Mouse (Mus musculus) frontal cortex, postnatal 14 days (tissue): Measurements from ENCODE around the gene Rftn1.

Experiments
- DNase-seq, 2 experiments: peaks; one replicate each; pipeline ENCODE4 v3.0.0; 2022; ENCODE audit warnings: low spot score in 2 of 2

Gene Rftn1

DNA sequence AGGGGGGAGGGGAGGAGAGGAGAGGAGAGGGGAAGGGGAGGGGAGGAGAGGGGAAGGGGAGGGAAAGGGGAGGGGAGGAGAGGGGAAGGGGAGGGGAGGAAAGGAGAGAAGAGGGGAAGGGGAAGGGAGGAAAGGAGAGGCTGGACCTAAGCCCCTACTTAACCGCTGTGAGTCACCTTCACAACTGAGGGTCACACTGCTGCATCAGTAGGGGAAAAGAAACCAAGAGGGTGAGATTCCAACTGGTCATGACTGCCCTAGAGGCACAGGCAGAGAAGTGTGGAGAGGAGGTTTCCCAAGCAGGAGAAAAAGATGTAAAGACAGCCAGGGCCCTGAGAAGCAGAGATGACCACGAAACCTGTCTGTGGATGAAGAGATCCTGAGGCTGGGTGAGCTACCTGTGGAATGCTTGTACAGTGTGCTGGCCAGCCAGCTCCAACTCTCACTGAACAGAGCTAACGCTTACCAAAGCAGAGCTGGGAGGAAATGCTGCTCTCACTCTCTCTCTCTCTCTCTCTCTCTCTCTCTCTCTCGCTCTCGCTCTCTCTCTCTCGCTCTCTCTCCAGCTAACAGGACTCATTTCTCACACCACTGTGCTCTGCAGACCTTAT, 19.4 kb downstream of the Rftn1 start:
- no peak for DNase-seq

DNA sequence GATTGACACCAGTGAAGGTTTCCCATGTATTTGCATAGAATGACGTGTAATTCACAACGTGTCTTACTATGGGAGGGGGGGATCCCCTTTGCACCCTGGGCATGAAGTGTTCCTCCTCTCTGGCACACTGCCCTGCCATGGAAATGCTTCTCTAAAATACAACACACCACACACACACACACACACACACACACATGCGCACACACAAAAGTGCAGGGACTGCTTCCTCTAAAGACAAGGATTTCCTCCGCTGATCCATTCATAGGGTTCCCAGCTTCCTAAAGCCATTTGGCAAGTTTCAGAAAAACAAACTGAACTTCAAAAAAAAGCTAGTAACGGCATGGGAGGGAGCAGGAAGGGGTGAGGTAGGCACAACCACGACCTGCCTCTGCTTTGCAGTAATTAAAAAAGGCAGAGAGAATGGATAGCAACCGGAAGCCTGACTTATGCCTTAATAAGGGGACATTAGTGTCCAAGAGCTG, 20.5 kb downstream of the Rftn1 start:
- no peak for DNase-seq

DNA sequence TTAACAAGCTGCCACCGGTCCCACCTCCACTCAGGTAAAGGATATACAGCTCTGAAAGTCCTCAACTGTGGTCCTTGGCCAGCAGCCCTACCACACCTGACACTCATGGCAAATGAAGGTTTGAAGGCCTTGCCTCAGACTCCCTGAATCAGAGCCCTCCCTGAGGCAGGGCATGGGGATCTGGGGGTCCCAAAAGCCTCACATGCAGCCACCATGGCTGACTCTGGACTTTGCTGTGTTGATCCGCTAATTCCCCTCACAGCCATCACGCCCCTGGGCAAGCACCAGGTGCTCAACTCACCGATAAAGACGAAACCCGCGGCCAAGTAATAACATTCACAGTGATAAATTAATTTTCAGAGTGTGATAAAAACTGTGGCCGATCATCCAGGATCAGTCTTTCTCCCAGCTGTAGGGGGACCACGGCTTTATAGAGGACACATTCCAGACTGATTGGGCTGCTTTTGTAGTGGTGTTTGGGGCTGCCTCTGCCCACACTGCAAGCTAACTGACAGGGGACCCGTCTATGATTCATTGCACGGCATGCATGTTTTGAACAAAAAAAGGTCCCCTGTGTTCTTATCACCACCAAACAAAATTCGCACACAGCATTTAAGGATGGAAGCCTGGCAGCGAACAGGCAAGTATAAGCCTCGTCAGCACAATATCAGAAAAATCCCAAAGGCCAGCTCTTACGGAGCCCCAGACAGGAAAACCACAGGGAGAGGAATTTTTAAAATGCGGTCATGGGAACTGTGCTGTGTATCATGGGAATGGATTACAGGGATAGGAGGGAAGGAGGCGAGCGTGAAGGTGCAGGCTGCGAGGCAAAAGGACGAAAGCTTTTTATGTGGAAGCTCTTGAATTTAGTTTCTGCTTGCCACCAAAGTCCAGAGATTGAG, 29.3 kb downstream of the Rftn1 start:
- no peak for DNase-seq

GRCm38 (mm10) chr17:50160357-50160756, 30.1 kb downstream of the Rftn1 start:
- no peak for DNase-seq

DNA sequence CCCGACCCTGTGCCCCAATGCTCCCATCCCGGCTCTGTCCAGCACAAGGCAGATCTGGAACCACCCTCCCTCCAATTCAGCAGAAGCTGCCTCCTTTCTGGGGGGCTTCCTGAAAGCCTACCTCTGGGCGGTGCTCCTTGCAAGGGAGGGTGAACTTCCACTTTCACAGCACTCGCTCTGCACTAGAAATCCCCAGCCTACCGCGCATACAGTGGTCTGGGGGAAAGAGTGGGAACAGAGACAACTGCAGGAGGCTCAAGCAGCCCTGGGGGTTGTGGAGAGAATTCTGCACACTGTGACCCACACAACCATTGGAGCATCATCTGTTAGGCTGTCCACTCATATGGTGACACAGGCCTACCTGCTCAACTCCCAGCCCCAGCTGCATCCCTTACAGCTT, 30.7 kb downstream of the Rftn1 start:
- no peak for DNase-seq

- no peak for DNase-seq
Observed at GRCm38 (mm10) chr17:50158565-50158964, 31.9 kb downstream of the Rftn1 start.

- no peak for DNase-seq
Observed at GRCm38 (mm10) chr17:50157190-50158150, 33.0 kb downstream of the Rftn1 start.

- no peak for DNase-seq
Observed at GRCm38 (mm10) chr17:50152085-50152484, 38.4 kb downstream of the Rftn1 start.

GRCm38 (mm10) chr17:50151208-50151723, 39.2 kb downstream of the Rftn1 start:
- DNase-seq, result no peak

- peak in 1 of 2 experiments; percentile 15 for DNase-seq
Observed at GRCm38 (mm10) chr17:50150416-50151207, 39.9 kb downstream of the Rftn1 start.

GRCm38 (mm10) chr17:50149690-50150210, 40.7 kb downstream of the Rftn1 start:
- no peak for DNase-seq

DNA sequence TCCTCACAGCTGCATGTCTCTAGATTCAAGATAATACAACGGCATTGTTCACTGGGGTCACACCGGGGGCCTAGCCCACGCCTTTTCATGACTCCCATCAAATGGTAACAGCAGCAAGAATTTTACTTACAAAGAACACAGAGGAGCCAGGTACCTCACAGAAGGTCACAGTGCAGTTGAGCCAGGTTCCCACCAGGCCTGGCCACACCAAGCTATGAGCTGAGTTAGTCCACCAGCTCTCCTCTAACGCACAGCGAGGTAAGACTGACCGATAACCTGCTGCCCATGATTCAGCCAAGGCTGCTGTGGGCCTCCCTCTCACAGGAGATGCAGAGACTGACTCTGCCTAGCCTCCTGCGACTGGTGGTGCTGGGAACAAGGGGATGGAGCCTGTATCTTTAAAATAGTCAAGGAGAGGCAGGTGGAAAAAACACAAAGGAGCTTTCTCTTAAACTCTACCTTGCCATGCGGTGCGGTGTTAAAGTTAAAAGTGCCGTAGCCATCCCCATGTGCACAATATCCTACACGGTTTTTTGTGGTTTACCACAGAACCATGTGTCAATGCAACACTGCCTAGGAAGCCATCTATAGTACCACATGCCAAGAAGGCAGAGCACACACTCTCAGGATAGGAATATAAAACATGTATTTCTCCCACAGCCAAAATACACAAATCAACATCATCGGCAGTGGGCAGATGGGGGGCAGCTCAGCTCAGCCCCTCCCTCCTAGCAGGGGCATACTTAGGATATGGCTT, 42.5 kb downstream of the Rftn1 start:
- DNase-seq, result no peak

DNA sequence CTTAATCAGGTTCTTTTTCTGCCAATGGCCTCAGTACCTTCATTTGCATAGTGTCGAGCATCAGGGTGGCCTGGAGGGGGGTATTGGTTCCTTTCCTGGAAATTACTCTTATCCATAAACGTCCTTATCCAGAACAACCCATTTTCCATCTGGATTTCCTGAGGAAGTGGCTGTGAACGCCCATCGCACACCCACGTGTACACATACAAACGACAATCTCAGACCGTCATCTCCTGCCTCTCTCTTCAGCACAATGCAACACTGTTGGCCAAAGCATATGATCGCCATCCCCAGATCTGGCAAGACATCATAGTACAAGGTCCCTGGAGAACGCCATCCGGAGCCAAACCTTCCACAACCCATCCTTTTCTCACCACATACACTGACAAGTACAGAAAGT, 47.1 kb downstream of the Rftn1 start:
- DNase-seq, result no peak

GRCm38 (mm10) chr17:50142553-50142952, 47.9 kb downstream of the Rftn1 start:
- no peak for DNase-seq

DNA sequence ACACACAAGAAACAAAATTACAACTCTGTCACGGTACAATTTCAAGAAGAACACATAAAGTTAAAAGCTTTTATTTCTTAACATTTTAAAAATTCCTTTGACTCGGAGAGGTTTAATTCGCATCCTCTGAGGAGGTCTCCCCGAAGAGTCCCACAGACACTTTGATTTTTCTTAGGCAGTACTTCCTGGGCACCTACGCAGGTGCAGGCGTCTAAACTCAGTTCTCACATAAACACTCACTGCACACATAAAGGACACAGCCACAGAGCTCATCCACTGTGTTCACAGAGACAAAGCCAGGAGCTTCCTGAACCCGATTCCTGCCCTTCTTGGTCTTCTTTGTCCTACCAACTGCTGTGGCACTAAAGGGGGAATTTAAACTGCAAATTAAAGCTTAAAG, 48.3 kb downstream of the Rftn1 start:
- DNase-seq, result no peak

DNA sequence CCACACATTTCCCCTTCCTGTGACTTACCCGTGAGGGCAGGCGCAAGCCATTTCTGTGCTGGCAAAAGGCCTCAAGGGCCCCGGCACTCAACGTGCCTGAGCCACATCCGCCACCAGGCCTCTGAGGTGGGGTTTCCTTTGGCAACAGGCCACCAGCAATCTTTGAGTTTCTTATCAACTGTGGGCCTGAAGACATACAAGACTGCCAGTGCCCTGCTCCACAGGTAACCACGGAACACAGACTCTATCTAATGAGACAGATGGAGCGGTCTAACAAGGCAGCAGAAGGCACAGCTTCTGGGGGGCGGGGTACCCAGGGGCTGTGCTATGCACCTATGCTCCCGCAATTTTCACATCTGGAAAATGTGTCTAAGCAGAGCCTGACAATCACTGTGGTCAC, 54.4 kb downstream of the Rftn1 start:
- no peak for DNase-seq

DNA sequence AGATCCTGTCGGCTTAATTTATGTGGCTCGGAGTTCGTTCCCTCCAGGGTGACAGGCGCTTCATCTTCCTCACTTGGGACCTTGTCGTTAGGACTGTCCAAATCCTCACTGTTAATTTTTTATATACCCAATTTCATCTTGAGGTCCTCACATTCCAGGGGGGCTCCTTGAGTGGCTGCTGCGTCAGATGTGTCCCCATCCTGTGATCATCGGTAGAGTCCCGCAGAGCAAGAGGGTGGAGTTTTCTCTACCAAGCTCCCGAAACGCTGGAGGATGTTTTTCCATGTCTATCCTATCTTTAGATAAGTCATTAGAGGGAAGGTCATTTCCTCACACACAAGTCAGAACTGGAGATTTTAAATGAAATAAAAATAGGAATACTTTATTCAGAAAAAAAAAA, 55.0 kb downstream of the Rftn1 start:
- no peak for DNase-seq

- DNase-seq, result no peak
Observed at GRCm38 (mm10) chr17:50131698-50132097, 58.8 kb downstream of the Rftn1 start.

- no peak for DNase-seq
Observed at GRCm38 (mm10) chr17:50130421-50130820, 60.1 kb downstream of the Rftn1 start.

- no peak for DNase-seq
Observed at GRCm38 (mm10) chr17:50128392-50128791, 62.1 kb downstream of the Rftn1 start.
